Mouse (Mus musculus): ENCODE results near the gene Serpina16. TPM values are rescaled to one million over a fixed set of nuclear protein-coding genes. Genes with fewer than 3 reads are reported as not detected.

Serpina16 gene
- polyA plus RNA-seq, 1 experiment from 2014 or later = not detected

DNA sequence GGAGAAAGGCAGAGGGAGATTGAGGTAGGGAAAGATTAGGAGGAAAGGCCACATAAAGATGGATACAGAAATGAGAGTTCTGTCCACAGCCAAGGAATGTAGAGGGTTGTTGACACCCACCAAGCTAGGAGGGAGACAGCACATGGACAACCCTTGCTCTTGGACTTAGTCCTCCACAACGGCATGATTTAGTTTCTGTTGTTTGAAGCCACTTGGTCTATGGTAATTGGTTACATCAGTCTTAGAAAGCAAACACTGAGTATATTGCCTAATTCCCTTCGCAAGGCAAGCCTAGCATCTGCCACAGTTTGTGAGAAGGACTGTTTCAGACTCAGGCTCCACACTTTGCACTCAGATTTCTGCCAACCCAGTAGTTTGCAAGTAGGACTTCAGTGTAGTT lies 40.1 kb downstream of the Serpina16 start:
- Histone ChIP-seq H3K27ac (ENCODE audit: low read length) (no peak overlapping the region), H3K9me3 (ENCODE audit: low read length) (no peaks in the 10 kb centered on the region), H3K4me1 (ENCODE audit: insufficient read depth, low read depth, low read length) (no peaks in the 10 kb centered on the region), H3K4me2 (replicated peaks; ENCODE audit: low read depth, low read length) (no peak overlapping the region), H3K9ac (replicated peaks; ENCODE audit: low read depth) (no peak overlapping the region), H3K36me3 (ENCODE audit: insufficient read depth, low read length) (no peaks in the 10 kb centered on the region), H3K4me3 (ENCODE audit: low read depth, low read length) (no peak overlapping the region), H3K27me3 (replicated peaks; ENCODE audit: insufficient read depth, low read length) (no peaks in the 10 kb centered on the region)
- ATAC-seq (no peak), DNase-seq (ENCODE audit: low spot score) (no peak)
- 62% methylated on average over 2 of the region's 2 CpGs for WGBS
- TF ChIP-seq CTCF (IDR thresholded peaks at IDR 0.05) = no peak
- TF ChIP-seq EP300 (IDR thresholded peaks at IDR 0.05) = no peak

DNA sequence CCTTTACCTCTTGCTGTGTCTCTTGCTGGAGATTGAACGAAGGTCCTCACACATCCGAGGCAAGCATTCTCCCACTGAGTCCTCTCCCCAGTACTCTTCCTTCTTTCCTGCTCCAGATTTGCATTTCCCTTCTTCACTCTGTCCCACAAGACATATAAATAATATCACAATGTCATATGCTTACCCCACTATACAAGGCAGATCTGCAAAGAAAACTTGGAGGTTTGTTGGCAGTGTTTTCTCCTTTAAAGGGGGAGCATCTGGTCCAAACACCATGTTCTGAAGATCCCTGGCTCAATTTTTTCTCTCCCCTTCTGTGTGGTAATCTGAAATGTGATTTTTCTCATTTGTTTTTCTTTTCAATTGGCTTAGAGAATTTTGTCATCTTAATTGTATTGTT lies 41.5 kb downstream of the Serpina16 start:
- H3K9me3 ChIP-seq (ENCODE audit: low read length) = no peaks in the 10 kb centered on the region
- H3K9ac ChIP-seq (replicated peaks; ENCODE audit: low read depth) = no peak overlapping the region
- ATAC-seq (no peak), DNase-seq (ENCODE audit: low spot score) (no peak)
- TF ChIP-seq EP300 (IDR thresholded peaks at IDR 0.05) = no peak
- no peak for TF ChIP-seq CTCF (IDR thresholded peaks at IDR 0.05)
- H3K4me1 ChIP-seq (ENCODE audit: insufficient read depth, low read depth, low read length) = no peaks in the 10 kb centered on the region
- H3K27me3 ChIP-seq (replicated peaks; ENCODE audit: insufficient read depth, low read length) = no peaks in the 10 kb centered on the region
- no peaks in the 10 kb centered on the region for H3K36me3 ChIP-seq (ENCODE audit: insufficient read depth, low read length)
- H3K4me2 ChIP-seq (replicated peaks; ENCODE audit: low read depth, low read length) = no peak overlapping the region
- WGBS = 87% methylated on average over 2 of the region's 2 CpGs
- H3K4me3 ChIP-seq (ENCODE audit: low read depth, low read length) = no peak overlapping the region
- H3K27ac ChIP-seq (ENCODE audit: low read length) = no peak overlapping the region

DNA sequence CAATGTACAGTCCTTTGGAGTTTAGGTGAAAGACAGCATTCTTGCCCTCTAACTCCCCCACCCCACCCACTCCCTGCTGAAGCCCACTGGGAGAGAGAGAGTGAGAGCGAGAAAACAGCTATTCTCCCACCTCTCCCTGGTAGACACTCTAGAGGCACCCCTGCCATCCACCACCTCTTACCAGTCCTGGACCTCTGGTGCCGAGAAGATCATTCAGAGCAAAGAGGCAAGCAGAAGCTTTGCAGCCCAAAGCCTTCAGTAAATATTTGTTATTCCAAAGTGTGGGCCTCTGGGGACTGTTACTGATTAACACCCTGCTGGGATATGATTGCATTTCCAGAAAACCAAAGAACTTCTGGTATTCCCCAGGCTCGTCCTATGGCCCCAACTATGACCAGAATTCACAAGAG lies 44.7 kb downstream of the Serpina16 start, which contains the start of gene Serpina10:
Gene Serpina10, minus strand, starts transcription at position 242 of the 410 bp plus-strand sequence.
- TF ChIP-seq EP300 (IDR thresholded peaks at IDR 0.05) = no peak
- no peak for DNase-seq (ENCODE audit: low spot score)
- ATAC-seq = no peak
- no peak within 1 kb of the TSS for H3K4me3 ChIP-seq (ENCODE audit: low read depth, low read length)
- H3K4me1 ChIP-seq (ENCODE audit: insufficient read depth, low read depth, low read length) = no peaks in the 10 kb centered on the region
- H3K9me3 ChIP-seq (ENCODE audit: low read length) = no peaks in the 10 kb centered on the region
- no peak within 1 kb of the TSS for H3K4me2 ChIP-seq (replicated peaks; ENCODE audit: low read depth, low read length)
- no peak within 1 kb of the TSS for H3K27ac ChIP-seq (ENCODE audit: low read length)
- WGBS = 55% methylated on average over 3 of the region's 3 CpGs
- no peaks in the 10 kb centered on the region for H3K27me3 ChIP-seq (replicated peaks; ENCODE audit: insufficient read depth, low read length)
- H3K9ac ChIP-seq (replicated peaks; ENCODE audit: low read depth) = no peak within 1 kb of the TSS
- no peaks in the 10 kb centered on the region for H3K36me3 ChIP-seq (ENCODE audit: insufficient read depth, low read length)

Other genes with a start within 250 kb of the Serpina16 start
- 69.5 and 72.5 TPM in 2 replicates for gene Ifi27, start 241.9 kb downstream of the Serpina16 start, polyA plus RNA-seq (2015; fragmentation: Nextera tagmentation; extraction: Ambion mirVana)
- gene Ifi27l2a, start 232.5 kb downstream of the Serpina16 start, polyA plus RNA-seq (2015; fragmentation: Nextera tagmentation; extraction: Ambion mirVana) = 23.1 and 47.7 TPM in 2 replicates
- not detected in 2 replicates for gene Ifi27l2b, start 218.9 kb downstream of the Serpina16 start, polyA plus RNA-seq (2015; fragmentation: Nextera tagmentation; extraction: Ambion mirVana)
- 6.1 and 6.3 TPM in 2 replicates for gene Ppp4r4, start 143.9 kb downstream of the Serpina16 start, polyA plus RNA-seq (2015; fragmentation: Nextera tagmentation; extraction: Ambion mirVana)
- gene Serpina10, start 44.7 kb downstream of the Serpina16 start, polyA plus RNA-seq (2015; fragmentation: Nextera tagmentation; extraction: Ambion mirVana) = 0.20 and 0.62 TPM in 2 replicates
- not detected in 2 replicates for gene Serpina6, start 18.9 kb downstream of the Serpina16 start, polyA plus RNA-seq (2015; fragmentation: Nextera tagmentation; extraction: Ambion mirVana)
- not detected in 2 replicates for gene Serpina1f, start 19.4 kb upstream of the Serpina16 start, polyA plus RNA-seq (2015; fragmentation: Nextera tagmentation; extraction: Ambion mirVana)
- gene Serpina1d, start 97.5 kb upstream of the Serpina16 start, polyA plus RNA-seq (2015; fragmentation: Nextera tagmentation; extraction: Ambion mirVana) = 0.36 and 0.43 TPM in 2 replicates
- gene Serpina1b, start 154.2 kb upstream of the Serpina16 start, polyA plus RNA-seq (2015; fragmentation: Nextera tagmentation; extraction: Ambion mirVana) = 0.14 and 0.16 TPM in 2 replicates
- 0.18 and 0.20 TPM in 2 replicates for gene Serpina1a, start 187.4 kb upstream of the Serpina16 start, polyA plus RNA-seq (2015; fragmentation: Nextera tagmentation; extraction: Ambion mirVana)
- 0.18 and 0.20 TPM in 2 replicates for gene Serpina1c, start 228.7 kb upstream of the Serpina16 start, polyA plus RNA-seq (2015; fragmentation: Nextera tagmentation; extraction: Ambion mirVana)

Measured in lung, postnatal 0 days (tissue).